8 mouse cellular contexts compared by ENCODE assay signal in the genomic region with DNA sequence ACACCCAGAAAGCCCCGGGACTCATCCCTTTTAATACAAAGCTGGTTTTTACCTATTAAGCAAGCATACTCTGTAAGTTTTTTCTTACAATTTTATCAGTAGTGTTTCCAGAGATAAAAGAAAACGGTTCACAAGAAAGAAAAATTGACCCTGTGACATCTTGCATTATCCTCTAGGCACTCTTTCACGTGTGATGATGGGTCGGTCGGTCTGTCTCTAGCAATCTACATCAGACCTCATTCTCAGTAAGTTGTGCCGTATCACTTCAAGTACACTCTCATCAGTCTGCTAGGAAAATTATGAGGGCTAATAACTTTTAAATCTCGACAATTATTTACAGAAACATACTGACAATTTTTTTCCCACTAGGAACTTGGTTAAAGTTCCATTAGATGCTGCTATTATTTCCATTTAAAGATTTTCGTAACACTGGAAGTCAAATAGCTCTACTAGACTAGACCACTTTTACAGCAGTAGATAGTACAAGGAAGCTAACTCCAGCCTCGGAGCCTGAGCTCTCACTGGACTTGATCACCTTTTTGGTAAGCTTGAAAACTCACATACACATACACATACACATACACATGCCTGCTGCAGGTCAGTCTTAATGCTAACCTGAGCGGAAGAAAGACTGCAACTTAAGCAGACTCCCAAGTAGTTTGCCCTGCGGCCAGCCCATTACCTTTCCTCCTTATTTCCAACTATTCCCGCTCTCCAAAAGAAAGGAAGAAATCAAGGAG. TPM values are rescaled to one million over a fixed set of nuclear protein-coding genes. Genes with fewer than 3 reads are reported as not detected.
DNase-seq lines count a peak whose midpoint lies in the region; ATAC-seq and TF ChIP-seq lines count a peak whose summit lies in the region.

No protein-coding gene starts in this region.

- H3K79me2 ChIP-seq in heart, adult 2 months (replicated peaks; ENCODE audit: control insufficient read depth, insufficient read depth, low read length) = no peaks in the 10 kb centered on the region; the same call in 1 of the 2 replicates

- peak overlapping the region; percentile 79 for H3K4me3 ChIP-seq in heart, adult 2 months
- H3K4me3 ChIP-seq in heart, embryonic 14.5 days (ENCODE audit: control insufficient read depth in 1 of 2, insufficient read depth in 1 of 2, low read depth in 1 of 2, low read length in 2 of 2) = peak overlapping the region; percentile 88 to 99
- peak overlapping the region; percentile 98 for H3K4me3 ChIP-seq in limb, embryonic 15.5 days
- peak overlapping the region; percentile 97 for H3K4me3 ChIP-seq in small intestine, adult 2 months (ENCODE audit: low read depth, low read length)

- H3K4me1 ChIP-seq in heart, adult 2 months (ENCODE audit: control insufficient read depth, insufficient read depth, low read length) = peaks cover 2% of the 10 kb centered on the region; the same call in 1 of the 2 replicates
- peaks cover 0 to 15% of the 10 kb centered on the region in 2 experiments; a peak in 2 of 4 replicates for H3K4me1 ChIP-seq in heart, embryonic 14.5 days (ENCODE audit: control insufficient read depth in 2 of 2, insufficient read depth in 2 of 2, low read length in 2 of 2)
- H3K4me1 ChIP-seq in limb, embryonic 15.5 days = peaks cover 10% of the 10 kb centered on the region
- no peaks in the 10 kb centered on the region; the same call in none of the 2 replicates for H3K4me1 ChIP-seq in small intestine, adult 2 months (ENCODE audit: control insufficient read depth, insufficient read depth, insufficient read length, low read length)

- H3K9ac ChIP-seq in heart, adult 2 months (ENCODE audit: low read depth, low read length) = peak overlapping the region; percentile 87
- peak overlapping the region; percentile 97 for H3K9ac ChIP-seq in heart, embryonic 14.5 days (ENCODE audit: low read length)
- H3K9ac ChIP-seq in limb, embryonic 15.5 days = peak overlapping the region; percentile 95

- H3K27me3 ChIP-seq in heart, adult 2 months (ENCODE audit: control insufficient read depth, insufficient read depth, low read length) = no peaks in the 10 kb centered on the region
- H3K27me3 ChIP-seq in heart, embryonic 14.5 days (ENCODE audit: control insufficient read depth, insufficient read depth, low read length) = no peaks in the 10 kb centered on the region
- no peaks in the 10 kb centered on the region for H3K27me3 ChIP-seq in limb, embryonic 15.5 days
- no peaks in the 10 kb centered on the region for H3K27me3 ChIP-seq in small intestine, adult 2 months (ENCODE audit: control insufficient read depth, insufficient read depth, low read length)

- TF ChIP-seq POLR2A in heart, adult 2 months (IDR thresholded peaks at IDR 0.05; ENCODE audit: insufficient read depth, low read depth, low read length) = no peak
- TF ChIP-seq POLR2A in small intestine, adult 2 months (IDR thresholded peaks at IDR 0.05; ENCODE audit: low read depth, low read length) = no peak

- no peaks in the 10 kb centered on the region; the same call in 1 of the 2 replicates for H3K36me3 ChIP-seq in heart, adult 2 months (ENCODE audit: control insufficient read depth, insufficient read depth, low read length)
- peaks cover 14% of the 10 kb centered on the region for H3K36me3 ChIP-seq in heart, embryonic 14.5 days (ENCODE audit: control insufficient read depth, insufficient read depth, low read length)
- peaks cover 10% of the 10 kb centered on the region for H3K36me3 ChIP-seq in limb, embryonic 15.5 days
- H3K36me3 ChIP-seq in small intestine, adult 2 months (ENCODE audit: control insufficient read depth, insufficient read depth, low read length) = peaks cover 10% of the 10 kb centered on the region

- no peak for TF ChIP-seq EP300 in heart, adult 2 months (IDR thresholded peaks at IDR 0.05; ENCODE audit: insufficient read depth, low read depth, low read length)

- intact Hi-C loops in heart, adult 2 months (cut with DNase I) = loop anchor here (5.0 kb wide), 1 partner anchor 195 kb away; the partner anchor contains the start of genes Erp44 and Invs
- intact Hi-C loops in heart, postnatal 10 days (cut with DNase I) = loop anchor here (2.0 to 5.0 kb wide), 2 partner anchors 69 to 190 kb away; partner anchors contain the start of gene Cavin4

- ATAC-seq in heart, embryonic 14.5 days (ENCODE audit: insufficient number of reproducible peaks, insufficient read depth, low FRiP score, low read depth) = no peak
- no peak for ATAC-seq in limb, embryonic 15.5 days (ENCODE audit: insufficient number of reproducible peaks, low FRiP score, low TSS enrichment, low read depth)
- no peak for ATAC-seq in monocyte, adult 5-6 weeks (replicated peaks; ENCODE audit: insufficient number of reproducible peaks, low FRiP score, low TSS enrichment, poor library complexity, severe bottlenecking)

- H3K9me3 ChIP-seq in heart, embryonic 14.5 days (ENCODE audit: control insufficient read depth, low read length) = no peaks in the 10 kb centered on the region
- H3K9me3 ChIP-seq in limb, embryonic 15.5 days = no peaks in the 10 kb centered on the region

- H3K4me2 ChIP-seq in heart, embryonic 14.5 days (ENCODE audit: low read length) = peak overlapping the region; percentile 93
- peak overlapping the region; percentile 60 for H3K4me2 ChIP-seq in limb, embryonic 15.5 days

- DNase-seq in heart, adult 2 months = no peak
- DNase-seq in heart, postnatal 10 days = no peak
- peak; percentile 5 for DNase-seq in Muller cell, postnatal 12 days (ENCODE audit: inconsistent ontology term)
- DNase-seq in right cerebral cortex, postnatal 4 days = no peak

- TF ChIP-seq CTCF in heart, adult 2 months (IDR thresholded peaks at IDR 0.05) = no peak
- no peak for TF ChIP-seq CTCF in small intestine, adult 2 months (IDR thresholded peaks at IDR 0.05; ENCODE audit: extremely low read depth, insufficient read length, insufficient replicate concordance, low read depth, low read length)

- 11% methylated on average over 12 of the region's 12 CpGs for WGBS in heart, adult 2 months
- WGBS in heart, embryonic 14.5 days = 11% methylated on average over 12 of the region's 12 CpGs
- WGBS in limb, embryonic 15.5 days = 11% methylated on average over 12 of the region's 12 CpGs
- 4% methylated on average over 12 of the region's 12 CpGs for WGBS in small intestine, adult 2 months

- peak overlapping the region; percentile 75 for H3K27ac ChIP-seq in heart, adult 2 months
- H3K27ac ChIP-seq in heart, embryonic 14.5 days (replicated peaks in 1 of 2; ENCODE audit: control insufficient read depth in 1 of 2, insufficient read depth in 1 of 2, low read depth in 2 of 2, low read length in 2 of 2) = peak overlapping the region; percentile 35 to 78; a peak in 1 of 4 replicates
- H3K27ac ChIP-seq in limb, embryonic 15.5 days = 0 out of 2 replicates have a peak overlapping the region, but pooled peaks have one; percentile 87
- H3K27ac ChIP-seq in small intestine, adult 2 months (ENCODE audit: insufficient read depth, low read depth, low read length) = no peak overlapping the region

RNA-seq across cellular contexts. Expression of gene Tex10, which starts 1.0 kb away (rescaled TPM):
- total RNA-seq in heart, adult 2 months (2021) = 1 to 10 TPM; 7.9 to 9.0 TPM
- 8.0 and 12.0 TPM in 2 replicates for polyA plus RNA-seq in heart, adult 2 months (2012; rRNA removed)
- 10 to 100 TPM; 12.1 to 12.3 TPM for total RNA-seq in heart, postnatal 10 days (2021)
- 35.7 and 36.3 TPM in 2 replicates for polyA plus RNA-seq in heart, embryonic 14.5 days (2014; fragmentation: Nextera tagmentation; extraction: Ambion mirVana)
- polyA plus RNA-seq in limb, embryonic 15.5 days (2015; fragmentation: Nextera tagmentation; extraction: Ambion mirVana) = 45.8 and 47.9 TPM in 2 replicates
- 1.5 and 3.0 TPM in 2 replicates for polyA plus RNA-seq in small intestine, adult 2 months (2012; rRNA removed)
- 49.9 to 52.6 TPM (median 51.7 TPM) in 3 replicates for total RNA-seq in monocyte, adult 5-6 weeks (2017)
